Mouse (Mus musculus) lung, embryonic 16.5 days (tissue): ENCODE measurements at regions not wholly inside any gene's neighbourhood (a gene's known extent, or its start where the extent isn't known, plus 50 kb on each side); places are given as distances from the start of the nearest gene placed in this dataset.
"Not testable (repeated sequence)": the region's sequence is repeated elsewhere in the genome, so short reads cannot be mapped to it uniquely, and the experiment has no call there.

Experiments used
- ATAC-seq: fragments of 200-750 bp; cut with Nextera tagmentation; 2 replicates; pipeline ENCODE4 v1.8.0; 2017; ENCODE audit warnings: low read depth, mild to moderate bottlenecking, moderate library complexity
- H3K27ac ChIP-seq: fragments of 300-500 bp; sonication (generic); 2 replicates; pipeline ENCODE4 v1.5.1; 2014; ENCODE audit warnings: mild to moderate bottlenecking, control low read depth, low read length
- H3K27me3 ChIP-seq: fragments of 300-500 bp; sonication (generic); 2 replicates; pipeline ENCODE4 v1.6.1; 2014; ENCODE audit warnings: low read depth, low read length, mixed read lengths; ENCODE audit not compliant: control insufficient read depth, insufficient read depth
- H3K36me3 ChIP-seq: fragments of 300-500 bp; sonication (generic); 2 replicates; pipeline ENCODE4 v1.6.1; 2014; ENCODE audit warnings: low read length; ENCODE audit not compliant: control insufficient read depth, insufficient read depth
- H3K4me1 ChIP-seq: fragments of 300-500 bp; sonication (generic); replicated peaks from 2 replicates; pipeline ENCODE4 v1.6.1; 2014; ENCODE audit warnings: low read length, mixed read lengths; ENCODE audit not compliant: control insufficient read depth, insufficient read depth
- H3K4me2 ChIP-seq: fragments of 300-500 bp; sonication (generic); 2 replicates; pipeline ENCODE4 v1.6.1; 2014; ENCODE audit warnings: low read depth, low read length, control low read depth
- H3K4me3 ChIP-seq: fragments of 300-500 bp; sonication (generic); 2 replicates; pipeline ENCODE4 v1.5.1; 2014; ENCODE audit warnings: mild to moderate bottlenecking, low read length, control low read depth
- H3K9ac ChIP-seq: fragments of 300-500 bp; sonication (generic); 2 replicates; pipeline ENCODE4 v1.6.1; 2014; ENCODE audit warnings: low read length, control low read depth
- H3K9me3 ChIP-seq: fragments of 300-500 bp; sonication (generic); 2 replicates; pipeline ENCODE4 v1.6.1; 2016; ENCODE audit warnings: low read length; ENCODE audit not compliant: control insufficient read depth
- WGBS: fragments of 180-500 bp; shearing (Covaris S2); extraction: QIAGEN DNeasy Blood & Tissue Kit; methylation state at CpG from one replicate; pipeline ENCODE4 v1.1.7; 2014; 5-methylcytosine and 5-hydroxymethylcytosine counted together

DNA sequence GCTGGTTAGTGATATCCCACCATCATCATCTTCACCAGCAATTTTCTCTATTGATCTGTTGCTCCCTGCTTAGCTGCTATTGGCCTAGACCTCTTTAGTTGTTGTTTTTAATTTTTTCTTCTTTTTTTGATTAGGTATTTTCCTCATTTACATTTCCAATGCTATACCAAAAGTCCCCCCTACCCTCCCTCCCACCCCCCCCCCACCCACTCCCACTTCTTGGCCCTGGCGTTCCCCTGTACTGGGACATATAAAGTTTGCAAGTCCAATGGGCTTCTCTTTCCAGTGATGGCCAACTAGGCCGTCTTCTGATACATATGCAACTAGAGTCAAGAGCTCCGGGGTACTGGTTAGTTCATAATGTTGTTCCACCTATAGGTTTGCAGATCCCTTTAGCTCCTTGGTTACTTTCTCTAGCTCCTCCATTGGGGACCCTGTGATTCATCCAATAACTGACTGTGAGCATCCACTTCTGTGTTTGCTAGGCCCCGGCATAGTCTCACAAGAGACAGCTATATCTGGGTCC, 386.7 kb upstream of the Pcdh10 start:
- H3K27me3 ChIP-seq, H3K9me3 ChIP-seq, H3K9ac ChIP-seq, H3K27ac ChIP-seq, H3K4me3 ChIP-seq, H3K4me2 ChIP-seq, H3K36me3 ChIP-seq, H3K4me1 ChIP-seq: not testable (repeated sequence)
- peak; percentile 51; the same call in 1 of the 2 replicates for ATAC-seq
- WGBS = 86% methylated on average over 4 of the region's 4 CpGs
